Mouse (Mus musculus) testis, adult 2 months (tissue): ENCODE measurements around the gene Agap3. TPM values are rescaled to one million over a fixed set of nuclear protein-coding genes. Genes with fewer than 3 reads are reported as not detected.

Experiments used
- H3K27ac ChIP-seq: fragments of 200-500 bp; 2 replicates; pipeline ENCODE4 v1.5.1; 2012; ENCODE audit warnings: low read depth, low read length; ENCODE audit not compliant: control insufficient read depth, insufficient read depth
- H3K27me3 ChIP-seq: fragments of 200-500 bp; 2 replicates; pipeline ENCODE4 v1.6.1; 2012; ENCODE audit warnings: mild to moderate bottlenecking, low read length, moderate library complexity; ENCODE audit not compliant: control insufficient read depth, insufficient read depth
- H3K36me3 ChIP-seq: fragments of 200-500 bp; 2 replicates; pipeline ENCODE4 v1.6.1; 2012; ENCODE audit warnings: mild to moderate bottlenecking, low read length; ENCODE audit not compliant: control insufficient read depth, insufficient read depth
- H3K4me1 ChIP-seq: fragments of 200-500 bp; 2 replicates; pipeline ENCODE4 v1.6.1; 2012; ENCODE audit warnings: low read length; ENCODE audit not compliant: control insufficient read depth, insufficient read depth
- H3K4me3 ChIP-seq: fragments of 200-500 bp; 2 replicates; pipeline ENCODE4 v1.5.1; 2012; ENCODE audit warnings: low read depth, mild to moderate bottlenecking, low read length, moderate library complexity, mixed read lengths; ENCODE audit not compliant: control insufficient read depth
- CTCF ChIP-seq: fragments of 200-500 bp; IDR thresholded peaks from 2 replicates; pipeline ENCODE4 v1.5.1; 2012; ENCODE audit warnings: low read depth, mild to moderate bottlenecking, inconsistent platforms, low read length, moderate library complexity; ENCODE audit not compliant: control insufficient read depth, insufficient read depth, insufficient replicate concordance
- POLR2A ChIP-seq: fragments of 200-500 bp; IDR thresholded peaks from 2 replicates; pipeline ENCODE4 v1.6.1; 2012; ENCODE audit warnings: low read depth, mild to moderate bottlenecking, inconsistent platforms, low read length, moderate library complexity; ENCODE audit not compliant: control insufficient read depth
- polyA plus RNA-seq: library from polyadenylated mRNA; depleted of rRNA; stranded (reverse); fragments of >200 nt; gene quantifications from 2 replicates; pipeline ENCODE4 v1.2.3, GENCODE M21; 2012; rRNA removed

Gene Agap3
- 29.5 and 31.0 TPM in 2 replicates for polyA plus RNA-seq

GRCm38 (mm10) chr5:24452030-24452690 is at the start of gene Agap3:
Agap3 (plus strand) TSS chr5:24452177.
- peaks cover 18% of the 10 kb centered on the region for H3K4me1 ChIP-seq
- no peaks in the 10 kb centered on the region for H3K27me3 ChIP-seq
- TF ChIP-seq POLR2A, result no peak
- no peak for TF ChIP-seq CTCF
- H3K36me3 ChIP-seq, result no peaks in the 10 kb centered on the region
- peak within 1 kb of the TSS; percentile 86 for H3K27ac ChIP-seq
- H3K4me3 ChIP-seq, result peak within 1 kb of the TSS; percentile 89

DNA sequence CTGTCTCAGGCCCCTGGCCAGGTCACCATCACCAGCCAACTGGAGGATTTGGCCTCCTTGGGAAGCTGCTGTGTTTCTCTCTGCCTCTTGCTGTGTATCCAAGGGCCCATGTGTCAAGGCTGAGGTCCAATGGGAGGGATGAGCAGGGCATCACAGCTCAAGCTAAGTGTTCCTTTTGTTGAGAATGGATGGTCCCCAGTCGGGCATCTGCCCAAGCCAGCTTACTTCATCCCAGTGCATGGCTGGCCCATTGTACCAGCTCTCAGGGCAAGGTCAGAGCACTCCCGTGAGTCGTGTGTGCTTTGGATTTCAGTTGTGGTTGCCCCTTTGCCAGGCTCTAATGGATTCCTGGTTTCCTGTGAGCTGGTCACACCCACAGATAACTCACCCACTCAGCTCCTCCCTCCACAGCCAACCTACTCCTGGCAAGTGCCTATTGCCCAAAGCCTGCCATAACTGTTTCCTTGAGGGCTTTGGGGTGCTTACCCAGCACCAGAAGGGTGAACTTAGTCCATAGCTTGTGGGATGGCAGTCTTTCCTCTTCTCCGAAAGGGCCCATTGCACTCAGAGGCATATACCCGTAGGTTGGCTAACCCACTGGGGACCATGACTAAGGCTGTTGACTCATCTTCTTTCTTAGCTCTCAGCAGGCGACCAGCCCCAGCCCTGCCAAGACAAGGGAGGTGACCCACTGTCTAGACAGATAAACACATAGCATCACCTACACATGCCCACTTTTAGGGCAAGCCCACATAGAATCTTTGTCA is 47.2 kb upstream of the Agap3 start:
- H3K36me3 ChIP-seq, result no peaks in the 10 kb centered on the region; the same call in none of the 2 replicates

GRCm38 (mm10) chr5:24405389-24405876 is 46.5 kb upstream of the Agap3 start:
- Histone ChIP-seq H3K4me1 (no peaks in the 10 kb centered on the region), H3K27me3 (no peaks in the 10 kb centered on the region), H3K4me3 (no peak overlapping the region), H3K27ac (no peak overlapping the region), H3K36me3 (no peaks in the 10 kb centered on the region; the same call in none of the 2 replicates)
- TF ChIP-seq CTCF, result no peak
- no peak for TF ChIP-seq POLR2A

More for the DNA sequence above, 47.2 kb upstream of the Agap3 start:
- no peaks in the 10 kb centered on the region for H3K27me3 ChIP-seq
- H3K4me3 ChIP-seq, result no peak overlapping the region
- H3K4me1 ChIP-seq, result no peaks in the 10 kb centered on the region
- no peak overlapping the region for H3K27ac ChIP-seq
- TF ChIP-seq CTCF, result no peak
- TF ChIP-seq POLR2A, result no peak

DNA sequence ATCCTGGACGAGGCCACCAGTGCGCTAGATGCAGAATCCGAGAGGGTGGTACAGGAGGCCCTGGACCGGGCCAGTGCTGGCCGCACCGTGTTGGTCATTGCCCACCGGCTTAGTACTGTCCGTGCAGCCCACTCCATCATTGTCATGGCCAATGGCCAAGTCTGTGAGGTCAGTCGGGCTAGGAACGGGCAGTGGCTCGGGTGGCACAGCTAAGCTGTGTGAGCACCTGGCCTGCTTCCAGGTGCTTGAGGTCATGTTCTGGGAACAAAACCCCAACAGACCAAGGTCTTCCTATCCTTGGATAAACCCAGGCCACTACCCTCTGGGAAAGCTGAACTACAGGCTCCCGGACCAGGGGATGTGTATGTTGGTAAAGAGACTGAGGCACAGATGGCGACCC is 43.3 kb upstream of the Agap3 start:
- H3K27ac ChIP-seq, result no peak overlapping the region
- 0 out of 2 replicates have a peak, but pooled peaks cover 2% of the 10 kb centered on the region for H3K4me1 ChIP-seq
- TF ChIP-seq POLR2A, result no peak
- no peak overlapping the region for H3K4me3 ChIP-seq
- no peaks in the 10 kb centered on the region; the same call in 1 of the 2 replicates for H3K36me3 ChIP-seq
- no peaks in the 10 kb centered on the region for H3K27me3 ChIP-seq

- Histone ChIP-seq H3K27me3 (no peaks in the 10 kb centered on the region), H3K36me3 (no peaks in the 10 kb centered on the region; the same call in 1 of the 2 replicates), H3K4me3 (no peak overlapping the region), H3K4me1 (0 out of 2 replicates have a peak, but pooled peaks cover 2% of the 10 kb centered on the region), H3K27ac (no peak overlapping the region)
- TF ChIP-seq POLR2A (no peak), CTCF (no peak)
Measured at GRCm38 (mm10) chr5:24409466-24409865, 42.5 kb upstream of the Agap3 start.

- H3K4me1 ChIP-seq, result 0 out of 2 replicates have a peak, but pooled peaks cover 2% of the 10 kb centered on the region
Measured at GRCm38 (mm10) chr5:24412063-24412462, 39.9 kb upstream of the Agap3 start.

GRCm38 (mm10) chr5:24413042-24413693 is 38.8 kb upstream of the Agap3 start, which contains the start of gene Asic3:
Asic3 (plus strand) TSS chr5:24413392.
- Histone ChIP-seq H3K4me3 (no peak within 1 kb of the TSS), H3K27ac (no peak within 1 kb of the TSS), H3K4me1 (0 out of 2 replicates have a peak, but pooled peaks cover 2% of the 10 kb centered on the region), H3K27me3 (no peaks in the 10 kb centered on the region), H3K36me3 (no peaks in the 10 kb centered on the region; the same call in 1 of the 2 replicates)
- TF ChIP-seq POLR2A, result no peak
- no peak for TF ChIP-seq CTCF

More at GRCm38 (mm10) chr5:24412063-24412462, 39.9 kb upstream of the Agap3 start:
- no peaks in the 10 kb centered on the region; the same call in 1 of the 2 replicates for H3K36me3 ChIP-seq
- TF ChIP-seq CTCF, result no peak
- TF ChIP-seq POLR2A, result no peak
- H3K27ac ChIP-seq, result no peak overlapping the region
- no peaks in the 10 kb centered on the region for H3K27me3 ChIP-seq
- no peak overlapping the region for H3K4me3 ChIP-seq
